Mouse (Mus musculus): ENCODE data around the gene Dcaf15. TPM values are rescaled to one million over a fixed set of nuclear protein-coding genes. Genes with fewer than 3 reads are reported as not detected.

Gene Dcaf15
- polyA plus RNA-seq, 1 experiment from 2014 or later: 5.9 TPM

DNA sequence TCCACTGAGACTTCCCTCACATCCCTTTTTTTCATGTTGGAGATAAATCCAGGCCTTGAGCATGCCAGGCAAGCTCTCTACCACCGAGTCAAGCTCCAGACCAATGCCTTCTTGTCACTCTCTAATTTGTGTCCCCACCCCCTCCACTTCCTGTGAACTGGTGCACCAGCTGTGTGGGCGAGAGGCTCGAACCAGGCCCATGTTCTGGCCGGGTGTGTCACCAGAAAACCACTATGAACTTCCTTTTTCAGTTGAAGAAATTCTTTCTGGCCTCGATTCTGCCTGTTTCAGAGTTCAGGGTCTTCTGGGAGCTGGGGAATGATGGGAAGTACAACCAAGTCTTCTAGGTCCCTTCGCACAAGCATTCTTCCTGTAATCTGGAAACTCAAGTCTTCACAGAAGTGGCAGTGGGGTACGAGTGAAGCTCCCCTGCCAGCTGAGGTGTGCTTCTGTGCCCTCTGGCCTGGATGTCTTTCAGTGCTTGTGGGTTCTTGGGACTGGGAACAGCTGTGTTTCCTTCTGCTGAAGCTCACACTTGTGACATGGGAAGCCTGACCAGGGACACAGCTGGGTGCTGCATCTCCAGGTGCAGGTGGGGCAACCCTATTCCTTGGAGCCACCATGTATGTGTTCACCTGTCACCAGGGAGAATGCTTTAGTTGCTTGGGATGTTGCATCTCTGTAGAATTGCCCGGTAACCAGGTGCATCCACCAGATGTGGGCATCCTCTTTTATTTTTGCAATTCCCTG lies 40.5 kb downstream of the Dcaf15 start:
- H3K4me2 ChIP-seq: no peak overlapping the region
- no peak overlapping the region for H3K9ac ChIP-seq
- H3K27ac ChIP-seq: 0 out of 2 replicates have a peak overlapping the region, but pooled peaks have one; percentile 34
- ATAC-seq: no peak
- H3K36me3 ChIP-seq: no peaks in the 10 kb centered on the region
- H3K4me3 ChIP-seq: no peak overlapping the region
- 29% methylated on average over 8 of the region's 8 CpGs for WGBS (ENCODE audit: insufficient replicate concordance)
- no peaks in the 10 kb centered on the region for H3K9me3 ChIP-seq (replicated peaks)
- H3K27me3 ChIP-seq (replicated peaks): no peaks in the 10 kb centered on the region
- peaks cover 47% of the 10 kb centered on the region for H3K4me1 ChIP-seq

GRCm38 (mm10) chr8:84060245-84060644 lies 44.3 kb downstream of the Dcaf15 start:
- Histone ChIP-seq H3K36me3 (no peaks in the 10 kb centered on the region), H3K9me3 (replicated peaks) (no peaks in the 10 kb centered on the region), H3K4me3 (no peak overlapping the region), H3K27ac (no peak overlapping the region), H3K4me1 (peaks cover 24% of the 10 kb centered on the region), H3K27me3 (replicated peaks) (peaks cover 9% of the 10 kb centered on the region; the same call in 1 of the 2 replicates), H3K9ac (no peak overlapping the region), H3K4me2 (no peak overlapping the region)
- 40% methylated on average over 2 of the region's 2 CpGs for WGBS (ENCODE audit: insufficient replicate concordance)
- ATAC-seq: peak; percentile 81

GRCm38 (mm10) chr8:84059226-84059625 lies 45.3 kb downstream of the Dcaf15 start:
- Histone ChIP-seq H3K27ac (no peak overlapping the region), H3K36me3 (no peaks in the 10 kb centered on the region), H3K4me3 (no peak overlapping the region), H3K27me3 (replicated peaks) (peaks cover 9% of the 10 kb centered on the region; the same call in 1 of the 2 replicates), H3K4me1 (peaks cover 16% of the 10 kb centered on the region), H3K9me3 (replicated peaks) (no peaks in the 10 kb centered on the region), H3K4me2 (no peak overlapping the region), H3K9ac (no peak overlapping the region)
- 81% methylated on average over 2 of the region's 2 CpGs for WGBS (ENCODE audit: insufficient replicate concordance)
- ATAC-seq: no peak

DNA sequence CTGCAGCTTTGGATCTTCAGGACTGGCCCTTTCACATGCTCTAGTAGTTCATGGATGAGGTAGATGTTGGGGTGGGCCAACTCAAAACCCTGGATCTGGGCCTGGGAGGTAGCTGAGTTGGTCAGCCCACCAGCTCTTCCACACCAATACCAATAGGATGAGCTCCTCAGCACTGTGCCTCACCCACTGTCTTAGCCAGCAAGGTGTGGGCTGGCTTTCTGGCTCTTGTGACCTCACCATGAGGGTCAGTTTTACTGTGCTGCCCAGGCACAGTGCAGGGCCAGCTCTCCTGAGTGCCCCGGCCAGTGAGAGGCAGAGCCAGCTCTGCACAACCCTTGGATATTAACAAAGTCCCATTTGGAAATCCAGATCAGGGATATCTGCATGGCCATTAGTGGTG lies 46.7 kb downstream of the Dcaf15 start:
- Histone ChIP-seq H3K4me3 (no peak overlapping the region), H3K4me2 (no peak overlapping the region), H3K27me3 (replicated peaks) (peaks cover 9% of the 10 kb centered on the region; the same call in 1 of the 2 replicates), H3K9ac (no peak overlapping the region), H3K36me3 (no peaks in the 10 kb centered on the region), H3K27ac (no peak overlapping the region), H3K9me3 (replicated peaks) (no peaks in the 10 kb centered on the region), H3K4me1 (peaks cover 8% of the 10 kb centered on the region)
- WGBS (ENCODE audit: insufficient replicate concordance): 66% methylated on average over 1 of the region's 1 CpGs
- no peak for ATAC-seq

DNA sequence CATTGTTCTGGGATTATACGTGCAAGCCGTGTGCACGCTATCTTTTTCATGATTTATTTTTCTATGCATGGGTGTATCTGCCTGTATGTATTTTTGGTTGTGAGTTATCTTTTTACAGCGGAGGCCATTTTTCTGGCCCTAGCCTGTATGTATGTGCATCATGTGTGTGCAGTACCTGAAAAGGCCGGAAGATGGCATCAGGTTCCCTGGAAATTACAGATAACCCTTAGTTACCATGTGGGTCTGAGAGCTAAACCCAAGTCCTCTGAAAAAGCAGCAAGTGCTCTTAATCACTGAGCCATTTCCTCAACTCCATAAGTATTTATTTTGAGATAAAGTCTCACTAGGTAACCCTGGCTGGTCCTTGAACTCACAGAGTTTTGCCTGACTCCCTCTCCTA lies 51.3 kb downstream of the Dcaf15 start:
- Histone ChIP-seq H3K4me1 (no peaks in the 10 kb centered on the region; the same call in 1 of the 2 replicates), H3K9ac (no peak overlapping the region), H3K36me3 (no peaks in the 10 kb centered on the region), H3K4me3 (no peak overlapping the region), H3K4me2 (no peak overlapping the region), H3K27ac (no peak overlapping the region), H3K9me3 (replicated peaks) (no peaks in the 10 kb centered on the region), H3K27me3 (replicated peaks) (peaks cover 33% of the 10 kb centered on the region)
- WGBS (ENCODE audit: insufficient replicate concordance): 75% methylated on average over 5 of the region's 5 CpGs
- ATAC-seq: no peak

DNA sequence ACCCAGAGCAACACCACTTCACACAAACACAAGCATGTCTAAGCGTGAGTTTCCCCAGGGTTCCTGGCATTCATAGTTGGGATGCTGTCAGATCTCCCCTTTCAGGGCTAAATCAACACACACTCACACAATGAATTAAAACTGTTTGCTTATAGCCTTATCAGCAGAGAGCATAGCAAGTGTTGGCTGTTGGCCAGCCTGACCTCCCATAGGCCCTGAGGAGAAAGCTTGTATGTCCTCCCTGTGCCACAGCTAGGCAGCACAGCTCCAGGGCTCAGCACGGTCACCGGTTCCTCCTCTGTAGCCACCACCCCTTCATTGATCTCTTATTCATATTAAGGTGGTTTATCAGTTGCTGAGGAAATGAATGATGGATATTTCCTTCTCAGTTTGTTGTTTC lies 51.8 kb downstream of the Dcaf15 start:
- H3K4me2 ChIP-seq: no peak overlapping the region
- WGBS (ENCODE audit: insufficient replicate concordance): 60% methylated on average over 3 of the region's 3 CpGs
- H3K4me3 ChIP-seq: no peak overlapping the region
- no peak overlapping the region for H3K27ac ChIP-seq
- 0 out of 2 replicates have a peak, but pooled peaks have one; percentile 35 for ATAC-seq
- no peaks in the 10 kb centered on the region for H3K9me3 ChIP-seq (replicated peaks)
- H3K9ac ChIP-seq: no peak overlapping the region
- no peaks in the 10 kb centered on the region; the same call in 1 of the 2 replicates for H3K4me1 ChIP-seq
- H3K27me3 ChIP-seq (replicated peaks): peaks cover 34% of the 10 kb centered on the region
- H3K36me3 ChIP-seq: no peaks in the 10 kb centered on the region

- Histone ChIP-seq H3K9ac (no peak overlapping the region), H3K4me2 (no peak overlapping the region), H3K36me3 (no peaks in the 10 kb centered on the region), H3K27ac (no peak overlapping the region), H3K4me1 (peaks cover 7% of the 10 kb centered on the region; the same call in 1 of the 2 replicates), H3K9me3 (replicated peaks) (no peaks in the 10 kb centered on the region), H3K4me3 (no peak overlapping the region), H3K27me3 (replicated peaks) (peaks cover 69% of the 10 kb centered on the region)
- WGBS (ENCODE audit: insufficient replicate concordance): 61% methylated on average over 5 of the region's 5 CpGs
- ATAC-seq: no peak
Measured at GRCm38 (mm10) chr8:84048171-84048570, 56.4 kb downstream of the Dcaf15 start.

MicroRNAs encoded within 50 kb of the gene (microRNA counts, 519-probe panel; counts per million panel counts)
- microRNA mmu-miR-709: 4,378 counts per million, percentile 81 among the panel's probes with 10 or more counts

Small RNAs within 50 kb of the gene (microRNA-seq; reads per million reads assigned to microRNA genes)
- gene Mir709: not detected

Other genes with a start within 250 kb of the Dcaf15 start
- gene Adgrl1, start 204.7 kb downstream of the Dcaf15 start, polyA plus RNA-seq (2016; fragmentation: Nextera tagmentation; extraction: Ambion mirVana): 4.9 and 5.3 TPM in 2 replicates
- gene Gm10644, start 149.6 kb downstream of the Dcaf15 start, polyA plus RNA-seq (2016; fragmentation: Nextera tagmentation; extraction: Ambion mirVana): 0.15 and 0.16 TPM in 2 replicates
- 113 and 116 TPM in 2 replicates for gene Asf1b, start 149.3 kb downstream of the Dcaf15 start, polyA plus RNA-seq (2016; fragmentation: Nextera tagmentation; extraction: Ambion mirVana)
- 81.1 and 82.0 TPM in 2 replicates for gene Prkaca, start 131.8 kb downstream of the Dcaf15 start, polyA plus RNA-seq (2016; fragmentation: Nextera tagmentation; extraction: Ambion mirVana)
- gene Samd1, start 107.1 kb downstream of the Dcaf15 start, polyA plus RNA-seq (2016; fragmentation: Nextera tagmentation; extraction: Ambion mirVana): 8.5 and 8.7 TPM in 2 replicates
- gene 1700067K01Rik, start 103.3 kb downstream of the Dcaf15 start, polyA plus RNA-seq (2016; fragmentation: Nextera tagmentation; extraction: Ambion mirVana): 0.41 and 0.63 TPM in 2 replicates
- gene 2210011C24Rik, start 92.6 kb downstream of the Dcaf15 start, polyA plus RNA-seq (2016; fragmentation: Nextera tagmentation; extraction: Ambion mirVana): not detected in 2 replicates
- 0.36 and 0.66 TPM in 2 replicates for gene Palm3, start 83.3 kb downstream of the Dcaf15 start, polyA plus RNA-seq (2016; fragmentation: Nextera tagmentation; extraction: Ambion mirVana)
- 1.5 and 1.6 TPM in 2 replicates for gene Il27ra, start 62.2 kb downstream of the Dcaf15 start, polyA plus RNA-seq (2016; fragmentation: Nextera tagmentation; extraction: Ambion mirVana)
- not detected in 2 replicates for gene Rln3, start 59.8 kb downstream of the Dcaf15 start, polyA plus RNA-seq (2016; fragmentation: Nextera tagmentation; extraction: Ambion mirVana)
- 0.27 and 0.30 TPM in 2 replicates for gene Gm10643, start 39.6 kb downstream of the Dcaf15 start, polyA plus RNA-seq (2016; fragmentation: Nextera tagmentation; extraction: Ambion mirVana)
- gene Rfx1, start 37.9 kb downstream of the Dcaf15 start, polyA plus RNA-seq (2016; fragmentation: Nextera tagmentation; extraction: Ambion mirVana): 4.1 and 4.2 TPM in 2 replicates
- 0.08 and 0.13 TPM in 2 replicates for gene Podnl1, start 21.2 kb upstream of the Dcaf15 start, polyA plus RNA-seq (2016; fragmentation: Nextera tagmentation; extraction: Ambion mirVana)
- 8.2 and 9.6 TPM in 2 replicates for gene Cc2d1a, start 43.2 kb upstream of the Dcaf15 start, polyA plus RNA-seq (2016; fragmentation: Nextera tagmentation; extraction: Ambion mirVana)
- 0.28 and 0.58 TPM in 2 replicates for gene 4930432K21Rik, start 43.3 kb upstream of the Dcaf15 start, polyA plus RNA-seq (2016; fragmentation: Nextera tagmentation; extraction: Ambion mirVana)
- gene Nanos3, start 80.4 kb upstream of the Dcaf15 start, polyA plus RNA-seq (2016; fragmentation: Nextera tagmentation; extraction: Ambion mirVana): 0.61 and 1.3 TPM in 2 replicates
- gene Zswim4, start 132.3 kb upstream of the Dcaf15 start, polyA plus RNA-seq (2016; fragmentation: Nextera tagmentation; extraction: Ambion mirVana): 3.6 and 5.0 TPM in 2 replicates
- gene D8Ertd738e, start 145.0 kb upstream of the Dcaf15 start, polyA plus RNA-seq (2016; fragmentation: Nextera tagmentation; extraction: Ambion mirVana): 249 and 259 TPM in 2 replicates
- gene Mri1, start 152.6 kb upstream of the Dcaf15 start, polyA plus RNA-seq (2016; fragmentation: Nextera tagmentation; extraction: Ambion mirVana): 55.4 and 63.1 TPM in 2 replicates
- gene Ccdc130, start 165.6 kb upstream of the Dcaf15 start, polyA plus RNA-seq (2016; fragmentation: Nextera tagmentation; extraction: Ambion mirVana): 9.5 and 10.4 TPM in 2 replicates

Measured in liver, embryonic 12.5 days (tissue).